Mouse (Mus musculus) hindbrain, embryonic 11.5 days (tissue): ENCODE measurements at regions not wholly inside any gene's neighbourhood (a gene's known extent, or its start where the extent isn't known, plus 50 kb on each side); places are given as distances from the start of the nearest gene placed in this dataset.

Experiments
- ATAC-seq: fragments of 200-750 bp; cut with Nextera tagmentation; 2 replicates; pipeline ENCODE4 v1.8.0; 2017; ENCODE audit warnings: mild to moderate bottlenecking, moderate TSS enrichment, moderate library complexity; ENCODE audit not compliant: low FRiP score
- DNase-seq: peaks from one replicate; pipeline ENCODE4 v3.0.0-alpha.2; 2015; ENCODE audit warnings: low spot score
- H3K27ac ChIP-seq: fragments of 300-500 bp; sonication (generic); 2 replicates; pipeline ENCODE4 v1.5.1; 2014; ENCODE audit warnings: mild to moderate bottlenecking, low read depth, low read length
- H3K27me3 ChIP-seq: fragments of 300-500 bp; sonication (generic); 2 replicates; pipeline ENCODE4 v1.6.1; 2014; ENCODE audit warnings: mild to moderate bottlenecking, low read length, moderate library complexity, mixed read lengths; ENCODE audit not compliant: control insufficient read depth, insufficient read depth
- H3K36me3 ChIP-seq: fragments of 300-500 bp; sonication (generic); 2 replicates; pipeline ENCODE4 v1.6.1; 2014; ENCODE audit warnings: mild to moderate bottlenecking, low read length, moderate library complexity, mixed read lengths; ENCODE audit not compliant: control insufficient read depth, insufficient read depth
- H3K4me1 ChIP-seq: fragments of 300-500 bp; sonication (generic); replicated peaks from 2 replicates; pipeline ENCODE4 v1.6.1; 2014; ENCODE audit warnings: low read length, mixed read lengths; ENCODE audit not compliant: control insufficient read depth, insufficient read depth
- H3K4me2 ChIP-seq: fragments of 300-500 bp; sonication (generic); replicated peaks from 2 replicates; pipeline ENCODE4 v1.6.1; 2014; ENCODE audit warnings: mild to moderate bottlenecking, low read depth, low read length
- H3K4me3 ChIP-seq: fragments of 300-500 bp; sonication (generic); 2 replicates; pipeline ENCODE4 v1.5.1; 2014; ENCODE audit warnings: low read depth, low read length
- H3K9ac ChIP-seq: fragments of 300-500 bp; sonication (generic); 2 replicates; pipeline ENCODE4 v1.6.1; 2014; ENCODE audit warnings: low read depth, low read length
- H3K9me3 ChIP-seq: fragments of 300-500 bp; sonication (generic); 2 replicates; pipeline ENCODE4 v1.6.1; 2016; ENCODE audit warnings: low read length; ENCODE audit not compliant: control insufficient read depth
- WGBS: fragments of 180-500 bp; shearing (Covaris S2); extraction: QIAGEN DNeasy Blood & Tissue Kit; methylation state at CpG from one replicate; pipeline ENCODE4 v1.1.7; 2014; 5-methylcytosine and 5-hydroxymethylcytosine counted together

DNA sequence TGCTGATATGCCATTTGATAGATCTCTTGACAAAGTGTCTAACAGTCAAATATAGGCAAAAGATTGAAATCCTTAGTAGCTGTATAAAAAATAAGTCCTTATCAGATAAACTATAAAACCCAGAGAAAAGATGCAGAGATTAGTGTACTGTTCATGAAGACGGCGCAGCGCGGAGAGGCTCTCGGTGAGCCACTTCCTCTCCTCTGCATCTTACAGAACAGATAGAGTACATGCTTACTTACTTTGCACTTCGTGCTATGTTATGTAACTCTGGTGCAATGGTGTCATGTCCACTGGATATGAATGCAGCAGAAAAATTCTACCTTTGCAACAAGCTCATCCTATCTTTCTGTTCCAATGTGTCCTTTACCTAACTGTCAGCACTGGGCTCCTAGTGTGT is 2593.5 kb upstream of the Gm7489 start:
- WGBS: 90% methylated on average over 6 of the region's 6 CpGs
- ATAC-seq (no peak), DNase-seq (no peak)
- Histone ChIP-seq H3K4me1 (no peaks in the 10 kb centered on the region), H3K27me3 (no peaks in the 10 kb centered on the region), H3K4me2 (no peak overlapping the region), H3K27ac (no peak overlapping the region), H3K4me3 (no peak overlapping the region), H3K9ac (no peak overlapping the region), H3K36me3 (no peaks in the 10 kb centered on the region), H3K9me3 (no peaks in the 10 kb centered on the region)

DNA sequence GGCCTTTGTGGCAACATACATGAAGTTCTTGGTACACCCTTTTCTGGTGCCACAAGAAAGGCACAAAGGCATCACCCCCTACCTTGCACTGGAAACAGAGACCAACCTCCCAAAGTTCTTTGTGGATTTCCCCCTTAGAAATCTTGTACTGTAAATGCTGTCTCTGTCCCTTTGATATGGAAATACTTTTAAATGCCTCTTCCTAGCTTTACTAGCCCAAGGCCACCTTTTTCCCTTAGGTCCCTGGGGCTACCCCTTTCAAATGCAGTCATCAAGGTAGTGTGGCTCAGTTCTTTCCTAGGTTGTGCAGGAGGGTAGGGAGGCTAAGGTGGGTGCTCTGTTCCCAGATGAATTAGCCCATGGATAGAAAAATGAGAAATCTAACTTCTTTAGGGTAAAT is 2587.9 kb upstream of the Gm7489 start:
- Histone ChIP-seq H3K27ac (no peak overlapping the region), H3K9me3 (no peaks in the 10 kb centered on the region)
- no peak for ATAC-seq

DNA sequence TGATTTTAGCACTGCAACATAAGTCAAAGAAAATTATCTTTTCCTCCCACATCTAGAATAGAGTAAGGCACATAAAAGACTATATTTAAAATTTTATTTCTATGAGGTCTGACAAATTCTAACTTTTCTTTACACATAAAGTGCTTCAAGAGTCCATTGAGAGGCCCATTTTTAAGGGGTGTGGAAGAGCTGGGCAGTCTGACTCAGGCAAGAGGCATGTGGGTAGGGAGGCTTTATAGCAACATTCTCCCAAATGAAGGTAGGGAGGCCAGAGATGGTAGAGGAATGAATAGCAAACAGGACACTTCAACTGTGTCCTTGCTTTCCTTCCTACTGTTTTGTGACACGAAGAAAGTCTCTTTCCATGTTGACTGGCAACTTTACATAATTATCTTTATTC is 2566.6 kb upstream of the Gm7489 start:
- DNase-seq: no peak
- no peak overlapping the region for H3K4me3 ChIP-seq
- ATAC-seq: no peak
- H3K36me3 ChIP-seq: no peaks in the 10 kb centered on the region
- H3K4me1 ChIP-seq: no peaks in the 10 kb centered on the region
- H3K4me2 ChIP-seq: no peak overlapping the region
- H3K27ac ChIP-seq: no peak overlapping the region
- 91% methylated on average over 1 of the region's 1 CpGs for WGBS
- no peaks in the 10 kb centered on the region for H3K27me3 ChIP-seq
- no peak overlapping the region for H3K9ac ChIP-seq
- no peaks in the 10 kb centered on the region for H3K9me3 ChIP-seq

More for the DNA sequence above, 2587.9 kb upstream of the Gm7489 start:
- H3K4me1 ChIP-seq: no peaks in the 10 kb centered on the region
- no peaks in the 10 kb centered on the region for H3K36me3 ChIP-seq
- no peak overlapping the region for H3K4me3 ChIP-seq
- no peaks in the 10 kb centered on the region for H3K27me3 ChIP-seq
- no peak overlapping the region for H3K9ac ChIP-seq
- DNase-seq: no peak
- no peak overlapping the region for H3K4me2 ChIP-seq

DNA sequence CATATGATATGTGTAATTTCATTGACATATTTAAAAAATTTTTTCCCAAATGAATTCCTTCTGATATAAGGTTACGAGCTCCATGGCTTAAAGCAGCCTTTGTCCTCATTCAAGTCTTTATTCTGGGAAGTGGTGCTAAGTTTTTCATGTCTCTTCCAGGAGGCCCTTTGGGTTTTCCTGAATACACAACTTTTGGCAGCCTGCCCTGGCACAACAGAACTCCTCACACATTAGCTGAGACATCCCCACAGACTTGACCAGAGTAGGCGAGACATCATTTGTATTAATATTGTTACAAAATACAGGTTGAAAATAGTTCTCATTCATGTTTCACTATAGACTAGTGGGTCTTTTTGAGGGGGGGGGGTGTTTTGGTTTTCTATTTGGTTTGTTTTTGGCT is 2565.9 kb upstream of the Gm7489 start:
- H3K27me3 ChIP-seq: no peaks in the 10 kb centered on the region
- ATAC-seq (no peak), DNase-seq (no peak)
- H3K9me3 ChIP-seq: no peaks in the 10 kb centered on the region
- H3K27ac ChIP-seq: no peak overlapping the region
- no peak overlapping the region for H3K4me2 ChIP-seq
- no peaks in the 10 kb centered on the region for H3K4me1 ChIP-seq
- no peaks in the 10 kb centered on the region for H3K36me3 ChIP-seq
- 92% methylated on average over 2 of the region's 2 CpGs for WGBS
- no peak overlapping the region for H3K4me3 ChIP-seq
- no peak overlapping the region for H3K9ac ChIP-seq

DNA sequence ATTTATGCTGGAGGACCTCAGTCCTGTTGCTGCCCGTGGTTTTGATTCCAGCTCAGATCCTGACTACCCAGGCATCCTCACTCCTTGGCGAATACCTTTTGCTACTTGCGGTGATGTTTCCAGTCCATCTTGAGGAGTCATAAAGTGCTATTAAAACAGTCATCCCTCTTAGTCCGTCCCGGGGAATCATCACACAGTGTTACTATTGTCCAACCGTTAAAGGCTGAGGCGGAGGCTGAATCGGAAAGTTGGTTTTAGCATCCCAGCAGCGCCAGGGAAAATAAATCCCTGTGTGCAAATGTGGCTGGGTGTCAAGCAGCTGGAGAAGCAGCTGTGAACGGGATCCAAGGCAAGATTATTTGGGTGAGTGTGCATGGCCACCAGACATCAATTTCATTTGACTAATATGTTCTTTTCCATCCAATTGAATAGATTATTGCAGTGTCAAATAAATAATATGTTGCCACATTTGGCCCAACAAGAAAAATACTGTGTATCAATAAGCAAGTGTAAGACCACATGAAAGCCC is 2564.3 kb upstream of the Gm7489 start:
- H3K36me3 ChIP-seq: no peaks in the 10 kb centered on the region
- no peak for DNase-seq

DNA sequence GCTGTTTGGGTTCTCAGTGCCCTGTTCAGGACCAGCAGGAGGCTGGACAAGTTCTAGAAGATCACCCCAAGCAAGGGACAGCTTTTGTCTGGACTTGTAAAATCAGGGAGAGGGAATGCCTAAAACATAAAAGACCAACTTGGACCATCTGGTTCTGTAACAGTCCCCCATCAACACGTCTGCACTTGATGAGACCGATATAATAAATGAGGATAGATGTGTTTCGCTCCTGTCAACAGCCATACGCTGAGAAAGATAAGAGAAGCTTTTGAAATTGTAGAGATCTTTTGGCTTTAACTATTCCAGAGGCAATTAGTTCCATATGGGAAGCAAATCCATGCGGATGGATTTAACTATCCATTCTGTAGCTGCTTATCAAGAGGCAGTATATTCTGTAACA is 2561.4 kb upstream of the Gm7489 start:
- Histone ChIP-seq H3K4me1 (no peaks in the 10 kb centered on the region), H3K4me2 (no peak overlapping the region), H3K9me3 (no peaks in the 10 kb centered on the region), H3K4me3 (no peak overlapping the region), H3K27me3 (no peaks in the 10 kb centered on the region), H3K9ac (no peak overlapping the region), H3K36me3 (no peaks in the 10 kb centered on the region), H3K27ac (no peak overlapping the region)
- ATAC-seq (no peak), DNase-seq (no peak)
- WGBS: 77% methylated on average over 5 of the region's 5 CpGs

More for the DNA sequence above, 2564.3 kb upstream of the Gm7489 start:
- no peak for ATAC-seq
- Histone ChIP-seq H3K9ac (no peak overlapping the region), H3K27ac (no peak overlapping the region), H3K9me3 (no peaks in the 10 kb centered on the region), H3K4me1 (no peaks in the 10 kb centered on the region), H3K4me2 (no peak overlapping the region), H3K27me3 (no peaks in the 10 kb centered on the region), H3K4me3 (no peak overlapping the region)
- 82% methylated on average over 10 of the region's 10 CpGs for WGBS

DNA sequence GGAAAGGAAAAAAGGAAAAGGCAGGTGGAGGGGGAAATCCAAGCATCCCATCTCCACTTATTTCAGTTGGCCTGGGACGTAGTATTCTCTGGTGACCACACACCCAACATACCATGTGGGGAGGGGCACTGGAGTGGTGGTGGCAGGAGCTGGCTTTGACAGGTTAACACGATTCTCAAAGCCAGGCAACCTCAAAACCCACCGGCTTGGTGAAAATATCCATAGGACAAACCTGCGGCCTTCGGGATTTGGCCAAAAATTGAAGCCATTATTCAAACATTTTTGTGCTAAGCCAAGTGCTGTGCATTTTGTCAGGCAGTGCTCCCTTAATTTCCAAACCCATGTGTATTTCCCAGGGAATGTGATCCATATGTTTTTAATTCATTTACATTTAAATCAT is 2560.5 kb upstream of the Gm7489 start:
- Histone ChIP-seq H3K4me3 (no peak overlapping the region), H3K4me1 (no peaks in the 10 kb centered on the region), H3K27ac (no peak overlapping the region), H3K27me3 (no peaks in the 10 kb centered on the region), H3K9me3 (no peaks in the 10 kb centered on the region), H3K4me2 (no peak overlapping the region), H3K9ac (no peak overlapping the region), H3K36me3 (no peaks in the 10 kb centered on the region)
- 84% methylated on average over 5 of the region's 5 CpGs for WGBS
- no peak for ATAC-seq
- DNase-seq: no peak

DNA sequence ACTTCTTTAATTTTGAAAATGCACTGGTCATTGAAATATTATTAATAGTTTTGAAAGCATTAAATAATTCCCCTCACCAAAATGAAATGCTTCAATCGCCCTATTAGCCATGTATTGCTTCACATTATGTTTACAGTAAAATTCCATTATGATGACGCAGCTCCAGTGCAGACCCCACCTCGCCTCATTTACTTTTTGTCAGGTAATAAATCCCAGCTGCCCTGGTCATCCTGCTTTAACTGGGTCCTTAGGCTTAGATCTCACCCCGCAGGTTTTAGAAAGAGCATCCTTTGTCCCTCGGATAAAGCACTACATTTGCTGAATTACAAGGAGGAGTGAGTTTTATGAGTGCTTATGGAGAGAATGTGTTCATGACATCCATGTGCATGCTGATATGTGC is 2557.0 kb upstream of the Gm7489 start:
- Histone ChIP-seq H3K4me2 (no peak overlapping the region), H3K27ac (no peak overlapping the region), H3K36me3 (no peaks in the 10 kb centered on the region), H3K4me1 (no peaks in the 10 kb centered on the region), H3K4me3 (no peak overlapping the region), H3K9ac (no peak overlapping the region), H3K27me3 (no peaks in the 10 kb centered on the region), H3K9me3 (no peaks in the 10 kb centered on the region)
- no peak for DNase-seq
- ATAC-seq: no peak; the same call in 1 of the 2 replicates
- WGBS: 72% methylated on average over 5 of the region's 5 CpGs

DNA sequence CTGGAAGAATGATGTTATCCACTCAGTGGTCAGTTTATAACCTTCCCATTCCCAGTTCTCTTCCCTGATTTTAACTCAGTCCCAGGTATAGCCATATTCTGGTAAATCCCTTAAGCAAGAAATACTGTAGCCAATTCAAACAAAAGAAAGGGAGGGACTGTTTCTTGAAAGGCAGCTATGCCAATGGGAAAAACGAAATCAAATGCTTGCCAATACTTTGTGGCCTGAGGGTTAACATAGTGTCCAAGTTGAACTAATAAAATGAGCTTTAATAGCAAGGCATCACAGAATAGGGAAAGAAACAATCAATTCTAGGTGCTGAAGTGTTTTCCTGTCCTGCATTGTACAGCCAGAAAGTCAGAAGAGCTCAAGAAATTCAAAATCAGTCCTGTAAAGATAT is 2548.3 kb upstream of the Gm7489 start:
- H3K4me1 ChIP-seq: no peaks in the 10 kb centered on the region
- no peak overlapping the region for H3K9ac ChIP-seq
- H3K27me3 ChIP-seq: no peaks in the 10 kb centered on the region
- no peaks in the 10 kb centered on the region for H3K36me3 ChIP-seq
- no peak overlapping the region for H3K27ac ChIP-seq
- no peak overlapping the region for H3K4me2 ChIP-seq
- H3K9me3 ChIP-seq: no peaks in the 10 kb centered on the region
- DNase-seq: no peak
- 67% methylated on average over 1 of the region's 1 CpGs for WGBS
- H3K4me3 ChIP-seq: no peak overlapping the region
- no peak for ATAC-seq
